Mouse (Mus musculus) CD4-positive, CD25-positive, alpha-beta regulatory T cell, adult 4 months (primary cell): Measurements from ENCODE around the gene Fyb. TPM values are rescaled to one million over a fixed set of nuclear protein-coding genes. Genes with fewer than 3 reads are reported as not detected.

Experiments used
- ATAC-seq: one replicate; pipeline ENCODE4 v1.8.0; 2017
- polyA plus RNA-seq, 2 experiments: library from polyadenylated mRNA; unstranded; fragments of 100-300 nt; shearing (Covaris generic); gene quantifications; one replicate each; pipeline ENCODE4 v1.2.1; 2017

Fyb gene
- polyA plus RNA-seq, 2 experiments from 2014 or later, result 684 to 751 TPM

DNA sequence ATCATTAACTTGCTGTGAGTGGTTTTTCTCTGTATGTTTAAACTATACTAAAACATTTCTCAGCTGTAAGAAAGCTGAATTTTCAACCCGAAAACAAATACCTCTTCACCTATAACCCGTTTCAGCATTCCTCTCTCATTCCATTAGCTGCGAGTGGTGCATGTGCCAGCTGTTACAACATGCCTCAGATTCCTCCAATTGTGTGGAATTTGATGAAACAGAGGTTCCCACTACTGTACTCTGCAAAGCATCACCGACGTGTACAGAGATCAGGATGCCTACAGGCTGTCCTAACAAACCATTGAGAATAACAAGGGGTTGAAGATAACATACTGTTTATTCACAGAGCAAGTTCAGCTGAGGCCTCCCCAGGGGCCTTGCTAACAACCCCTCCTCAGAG lies 143.4 kb downstream of the Fyb start:
- no peak for ATAC-seq

DNA sequence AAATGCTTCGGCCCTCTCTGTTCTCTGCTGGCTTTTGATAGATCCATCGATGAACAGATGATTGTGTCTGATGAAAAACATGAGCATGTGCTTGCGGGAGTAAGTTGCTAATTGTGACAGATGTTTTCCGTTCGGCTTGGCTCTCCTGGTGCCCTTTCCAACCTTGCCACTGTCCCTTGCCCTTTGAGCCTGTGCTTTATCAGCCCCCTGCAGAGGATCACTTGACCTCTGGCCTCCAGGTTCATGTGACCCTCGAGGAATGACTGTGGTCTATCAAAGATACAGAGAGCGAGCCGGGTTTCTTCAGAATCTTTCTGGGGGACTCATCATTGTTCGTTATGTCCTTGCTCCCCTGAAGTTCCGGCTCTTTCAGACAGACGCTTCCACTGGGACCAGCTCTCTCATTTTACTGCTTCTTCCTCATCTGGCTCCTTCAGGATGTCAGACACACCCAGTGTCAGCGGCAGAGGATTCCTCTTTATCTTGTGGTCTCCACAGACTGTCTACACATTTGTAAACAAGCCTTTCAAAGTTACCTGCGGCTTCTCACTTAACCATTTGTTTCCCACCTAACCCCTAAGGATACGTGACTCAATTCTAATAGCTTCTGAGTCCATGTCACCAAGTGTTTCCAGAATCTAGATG lies 146.3 kb downstream of the Fyb start:
- no peak for ATAC-seq

DNA sequence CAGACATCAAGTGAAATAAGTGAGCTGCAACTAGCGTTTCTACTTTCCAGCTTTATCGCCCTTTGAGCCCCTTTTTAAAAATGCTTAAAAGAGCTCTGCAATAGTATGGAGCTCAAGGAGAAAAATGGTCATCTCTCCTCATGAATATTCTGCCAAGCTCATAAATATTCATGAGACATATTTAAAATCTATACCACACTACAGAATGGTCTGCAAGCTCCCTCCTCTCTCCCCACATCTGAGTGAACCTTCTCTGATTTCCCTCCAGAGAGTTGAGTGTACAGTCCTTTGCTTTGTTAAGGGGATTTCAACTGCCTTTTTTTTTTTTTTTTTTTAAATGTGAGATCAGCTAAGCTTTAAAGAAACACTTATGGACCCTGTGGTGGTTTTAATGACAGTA lies 155.8 kb downstream of the Fyb start:
- no peak for ATAC-seq

DNA sequence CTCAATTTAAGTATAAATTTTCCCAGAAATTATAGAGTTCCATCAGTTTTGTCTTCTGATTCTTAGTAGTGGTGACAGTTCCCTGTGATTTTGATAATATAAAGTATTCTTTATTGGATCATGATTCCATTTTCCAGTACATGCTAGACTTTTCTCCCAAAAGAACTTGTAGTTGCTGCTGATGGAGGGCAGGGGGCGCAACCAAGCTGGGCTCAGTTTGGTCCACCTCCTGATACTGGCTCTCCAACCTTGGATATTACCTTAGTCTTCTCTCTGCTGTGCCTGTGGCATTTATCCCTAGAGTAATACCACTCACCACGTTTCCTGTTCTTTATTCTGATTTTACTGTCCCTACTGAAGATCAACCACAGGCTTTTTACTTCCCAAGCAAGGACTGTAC lies 179.5 kb downstream of the Fyb start:
- peak; percentile 35 for ATAC-seq

DNA sequence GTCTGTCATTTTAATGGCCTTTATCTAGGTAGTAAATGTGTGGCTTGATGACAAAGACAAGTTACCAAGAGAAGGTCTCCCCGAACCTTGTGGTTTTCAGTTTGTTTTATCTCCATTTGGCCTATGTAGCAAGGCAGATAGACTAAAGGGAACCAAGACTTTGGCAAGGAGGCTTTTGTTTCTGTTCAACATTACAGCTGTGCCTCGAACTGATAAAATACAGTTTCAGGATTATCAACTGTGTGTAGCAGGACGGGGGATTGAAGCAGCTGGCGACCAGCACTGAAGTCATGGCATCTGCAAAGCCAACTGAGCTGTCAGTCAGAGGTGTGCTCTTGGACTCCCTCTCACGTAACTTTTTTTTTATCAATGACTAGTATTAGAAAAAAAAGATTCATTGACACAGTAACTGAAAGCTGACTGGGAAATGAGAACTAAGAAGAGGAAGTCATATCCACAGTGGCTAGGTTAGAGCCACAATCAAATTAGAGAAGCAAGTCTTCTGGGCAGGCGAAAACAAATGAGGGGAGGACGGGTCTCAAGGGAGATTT lies 182.8 kb downstream of the Fyb start:
- no peak for ATAC-seq

DNA sequence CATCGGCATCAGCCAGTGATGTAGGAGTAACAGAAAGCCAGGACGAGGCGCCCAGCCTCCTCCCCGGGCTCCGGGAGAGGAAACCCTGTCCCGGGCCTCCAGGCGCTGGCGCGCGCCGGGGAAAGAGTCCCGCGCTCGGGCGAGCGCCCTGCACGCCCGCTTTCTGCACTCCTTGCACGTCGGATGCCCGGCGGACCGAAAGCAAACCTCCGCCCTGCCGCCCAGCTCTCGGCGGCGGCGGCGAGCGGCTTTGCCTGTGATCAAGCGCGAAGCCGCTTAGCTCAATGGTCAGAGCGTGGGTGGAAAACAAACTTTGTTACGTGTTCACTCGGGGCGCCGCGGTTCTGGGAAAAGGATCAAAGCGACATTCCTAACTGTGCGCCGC lies 184.9 kb downstream of the Fyb start:
- ATAC-seq, result peak; percentile 41

DNA sequence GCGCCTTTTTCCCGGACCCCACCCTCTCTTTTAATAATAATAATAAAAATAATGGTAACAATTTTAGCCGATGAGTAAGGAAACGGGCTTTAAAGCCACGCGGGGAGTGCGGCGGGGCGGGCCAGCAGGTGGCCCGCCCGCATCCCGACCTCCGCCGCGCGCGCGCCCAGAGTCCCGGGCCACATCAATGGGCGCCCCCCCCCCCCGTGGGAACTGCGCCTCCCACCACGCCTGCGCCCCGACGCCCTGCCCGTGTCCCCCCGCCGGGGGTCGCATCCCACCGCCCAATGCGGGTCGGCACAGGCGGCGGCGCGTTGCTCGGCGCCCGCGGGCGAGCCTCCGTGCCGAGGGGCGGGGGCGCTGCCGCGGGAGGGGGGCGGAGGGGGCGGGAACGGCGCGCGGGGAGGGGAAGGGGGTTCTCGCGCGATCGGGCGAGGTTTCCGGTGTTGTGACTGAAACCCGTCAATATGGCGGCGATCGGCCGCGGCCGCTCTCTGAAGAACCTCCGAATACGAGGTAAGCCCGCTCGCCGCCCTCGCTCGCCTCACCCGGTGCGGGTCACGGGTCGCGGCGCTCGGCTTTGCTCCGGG lies 185.4 kb downstream of the Fyb start, which contains the start of gene Rictor:
Gene Rictor (plus strand): TSS at position 444 of the 590 bp plus-strand sequence.
- ATAC-seq, result peak; percentile 73

DNA sequence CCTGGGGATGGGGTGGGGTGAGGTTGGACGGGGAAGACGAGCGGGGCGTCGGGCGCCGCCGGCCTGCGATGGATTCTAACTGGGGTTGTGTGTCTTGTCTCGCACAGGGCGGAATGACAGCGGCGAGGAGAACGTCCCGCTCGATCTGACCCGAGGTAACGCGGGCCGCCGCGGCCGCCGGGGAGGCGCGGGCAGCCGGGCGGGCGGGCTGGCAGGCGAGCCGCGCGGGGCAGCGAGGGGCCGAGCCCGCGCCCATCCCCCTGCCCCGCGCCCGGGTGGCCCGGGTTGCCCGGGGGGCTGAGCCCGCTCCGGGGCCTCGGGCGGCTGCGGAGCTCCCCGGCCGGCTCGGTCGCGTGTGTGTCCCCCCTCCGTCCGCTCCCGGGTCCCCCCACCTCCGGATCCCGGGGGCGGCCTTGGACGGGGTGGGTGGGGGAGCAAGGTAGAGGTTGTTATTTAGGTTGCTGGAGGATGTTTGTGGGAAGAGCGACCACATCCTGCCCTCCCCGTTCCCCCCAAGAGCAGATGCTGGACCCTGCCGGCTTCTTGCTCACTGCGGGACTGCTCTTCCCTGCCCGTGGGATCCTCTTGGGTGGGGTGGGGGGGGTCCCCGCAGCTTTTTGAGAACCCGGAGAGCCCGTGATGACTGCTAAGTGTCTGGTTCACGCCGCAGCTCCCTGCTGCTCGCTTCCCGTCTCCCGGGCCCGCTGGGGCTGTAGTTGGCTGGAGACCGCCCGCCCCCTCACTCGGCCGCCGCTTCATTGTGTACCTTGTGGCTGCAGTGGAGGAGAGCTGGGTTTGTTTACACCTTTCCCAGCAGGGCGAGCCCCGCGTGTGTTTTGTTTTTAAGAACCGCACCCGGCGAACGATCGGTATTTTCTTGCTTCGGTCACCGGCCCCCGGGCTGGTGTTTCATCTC lies 186.1 kb downstream of the Fyb start:
- peak; percentile 44 for ATAC-seq

DNA sequence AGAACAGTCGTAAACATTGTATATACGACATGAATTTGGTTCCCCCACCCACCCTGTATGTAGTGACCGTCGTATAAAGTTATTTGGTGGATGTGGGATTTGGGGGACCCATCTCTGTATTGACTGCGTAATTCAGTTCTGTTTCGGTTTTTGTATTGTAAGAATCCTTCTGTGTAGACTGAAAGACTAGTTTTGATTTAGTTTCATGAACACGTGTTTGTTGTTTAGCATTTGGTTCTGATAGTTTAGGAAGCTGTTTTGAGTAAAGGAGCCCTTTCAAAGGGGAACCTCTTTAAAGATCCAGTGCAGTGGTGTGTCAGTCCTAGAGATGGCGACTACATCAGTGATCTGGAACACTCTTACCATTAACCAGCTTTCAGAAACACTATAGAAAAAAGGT lies 187.0 kb downstream of the Fyb start:
- ATAC-seq, result no peak

DNA sequence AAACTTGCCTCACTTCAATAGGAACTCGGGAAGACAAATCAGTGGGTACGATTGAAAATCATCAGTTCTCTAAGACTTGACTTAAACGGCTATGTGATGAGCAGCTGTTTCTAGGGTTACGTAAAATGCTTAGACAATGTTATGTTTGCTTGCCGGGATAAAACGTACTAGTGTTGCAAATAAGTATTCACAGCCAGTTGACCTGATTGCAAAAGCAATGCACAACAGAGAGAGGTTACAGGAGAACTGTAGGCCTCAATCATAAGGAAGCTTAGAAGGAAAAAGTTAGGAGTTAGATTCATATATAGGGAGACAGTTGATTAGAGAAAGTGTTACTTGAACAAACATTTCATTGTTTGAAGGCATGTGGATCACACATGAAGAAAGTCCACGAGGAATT lies 187.7 kb downstream of the Fyb start:
- ATAC-seq, result no peak

DNA sequence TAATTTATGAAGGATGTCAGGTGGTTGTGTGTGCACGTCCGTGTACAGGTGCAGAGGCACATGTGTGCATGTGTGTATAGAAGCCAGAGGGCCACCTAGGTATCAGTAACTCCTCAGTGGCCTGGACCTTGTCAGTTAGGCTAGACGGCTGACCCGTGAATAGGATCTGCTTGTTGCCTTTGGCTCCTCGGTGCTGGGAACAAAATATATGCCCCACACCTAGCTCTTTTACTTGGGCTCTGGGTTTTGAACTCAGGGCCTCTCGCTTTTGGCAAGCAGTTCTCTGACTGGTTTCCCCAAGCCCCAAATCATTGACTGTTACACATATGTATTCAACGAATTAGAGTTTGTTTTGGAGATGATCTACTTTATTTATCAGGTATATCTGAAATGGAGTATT lies 188.6 kb downstream of the Fyb start:
- no peak for ATAC-seq

Other genes starting within 250 kb of the Fyb start
- not detected for gene Dab2, start 223.1 kb upstream of the Fyb start, polyA plus RNA-seq
- not detected for gene C9, start 77.5 kb upstream of the Fyb start, polyA plus RNA-seq
- gene Rictor, start 185.5 kb downstream of the Fyb start, polyA plus RNA-seq, result 10 to 100 TPM; 27.3 to 30.9 TPM